Comparison of ENCODE assay signal across 23 mouse cellular contexts in genomic region chr3:52537362-52537911, GRCm38 (mm10).
A peak's percentile ranks its signal among the peaks of the same experiment; 100 is the strongest.
DNase-seq lines count a peak whose midpoint lies in the region; ATAC-seq lines count a peak whose summit lies in the region.
"Had no signal": no experiment of that assay in that cellular context is flagged by ENCODE, and none has a peak within 500 bp of the region (broad histone marks: within the 10 kb centered on the region; RNA-seq: fewer than 3 reads in every experiment).

No protein-coding gene starts in this region.

- no peak overlapping the region for H3K9ac ChIP-seq in midbrain, embryonic 11.5 days (ENCODE audit: low read length)
- H3K9ac ChIP-seq in midbrain, embryonic 14.5 days (replicated peaks; ENCODE audit: low read length): no peak overlapping the region
- H3K9ac ChIP-seq: embryonic facial prominence, embryonic 13.5 days; embryonic facial prominence, embryonic 15.5 days; forebrain, embryonic 12.5 days had no signal

- no peak overlapping the region for H3K27ac ChIP-seq in heart, embryonic 10.5 days
- H3K27ac ChIP-seq in midbrain, embryonic 11.5 days (ENCODE audit: low read depth, low read length): no peak overlapping the region
- no peak overlapping the region for H3K27ac ChIP-seq in midbrain, embryonic 14.5 days (replicated peaks; ENCODE audit: low read depth, low read length)
- H3K27ac ChIP-seq: embryonic facial prominence, embryonic 13.5 days; embryonic facial prominence, embryonic 15.5 days; forebrain, embryonic 10.5 days; forebrain, embryonic 12.5 days had no signal

- H3K36me3 ChIP-seq in heart, embryonic 10.5 days: no peaks in the 10 kb centered on the region
- H3K36me3 ChIP-seq in midbrain, embryonic 11.5 days (ENCODE audit: control insufficient read depth, insufficient read depth, low read length): no peaks in the 10 kb centered on the region
- no peaks in the 10 kb centered on the region for H3K36me3 ChIP-seq in midbrain, embryonic 14.5 days (ENCODE audit: control insufficient read depth, insufficient read depth, low read length)
- H3K36me3 ChIP-seq: embryonic facial prominence, embryonic 13.5 days; embryonic facial prominence, embryonic 15.5 days; forebrain, embryonic 10.5 days; forebrain, embryonic 12.5 days had no signal

- intact Hi-C loops in heart, postnatal 36 days (cut with DNase I): no loop called here
- intact Hi-C loops in gastrocnemius, postnatal 36 days (cut with DNase I): loop anchor here (10.0 kb wide), 1 partner anchor 273 kb away; the partner anchor contains the start of gene Foxo1

- peak; percentile 22 for DNase-seq in heart, embryonic 10.5 days (ENCODE audit: low spot score)
- DNase-seq in heart, postnatal 36 days: no peak
- DNase-seq in midbrain, embryonic 11.5 days (ENCODE audit: low spot score, missing footprints): peak; percentile 68
- DNase-seq in midbrain, embryonic 14.5 days: no peak
- no peak for DNase-seq in gastrocnemius, postnatal 36 days
- DNase-seq: adrenal gland, adult 2 months; adrenal gland, postnatal 10 days; adrenal gland, postnatal 25 days; B cell, adult 2 months; cerebellum, adult 11 months; cerebellum, adult 18-20 months; cerebellum, adult 8-10 months; cerebellum, adult 9-11 months; cerebellum, postnatal 14 days; cerebellum, postnatal 36 days; embryo, embryonic 11 days had no signal

- H3K27me3 ChIP-seq in heart, embryonic 10.5 days (ENCODE audit: insufficient read depth, poor library complexity, severe bottlenecking): no peaks in the 10 kb centered on the region
- no peaks in the 10 kb centered on the region for H3K27me3 ChIP-seq in midbrain, embryonic 11.5 days (ENCODE audit: control insufficient read depth, insufficient read depth, low read length)
- H3K27me3 ChIP-seq in midbrain, embryonic 14.5 days (ENCODE audit: control insufficient read depth, insufficient read depth, low read length): no peaks in the 10 kb centered on the region; the same call in 1 of the 2 replicates
- H3K27me3 ChIP-seq: embryonic facial prominence, embryonic 13.5 days had no signal

- 76% methylated on average over 10 of the region's 10 CpGs for WGBS in heart, embryonic 10.5 days
- WGBS in midbrain, embryonic 11.5 days: 84% methylated on average over 10 of the region's 10 CpGs
- 86% methylated on average over 10 of the region's 10 CpGs for WGBS in midbrain, embryonic 14.5 days

- ATAC-seq in midbrain, embryonic 11.5 days (ENCODE audit: low FRiP score): no peak
- ATAC-seq in midbrain, embryonic 14.5 days (ENCODE audit: low FRiP score, low TSS enrichment): no peak
- ATAC-seq: forebrain, embryonic 14.5 days; forebrain, embryonic 16.5 days had no signal

- peaks cover 17% of the 10 kb centered on the region for H3K4me1 ChIP-seq in heart, embryonic 10.5 days
- H3K4me1 ChIP-seq in midbrain, embryonic 11.5 days (ENCODE audit: control insufficient read depth, insufficient read depth, low read length): no peaks in the 10 kb centered on the region
- H3K4me1 ChIP-seq in midbrain, embryonic 14.5 days (ENCODE audit: control insufficient read depth, insufficient read depth, low read length): 0 out of 2 replicates have a peak, but pooled peaks cover 4% of the 10 kb centered on the region

- no peak overlapping the region for H3K4me2 ChIP-seq in midbrain, embryonic 11.5 days
- no peak overlapping the region for H3K4me2 ChIP-seq in midbrain, embryonic 14.5 days (ENCODE audit: low read length)
- H3K4me2 ChIP-seq: embryonic facial prominence, embryonic 13.5 days; embryonic facial prominence, embryonic 15.5 days; forebrain, embryonic 12.5 days had no signal

- H3K4me3 ChIP-seq in heart, embryonic 10.5 days: no peak overlapping the region
- no peak overlapping the region for H3K4me3 ChIP-seq in midbrain, embryonic 11.5 days (ENCODE audit: low read depth, low read length)
- no peak overlapping the region for H3K4me3 ChIP-seq in midbrain, embryonic 14.5 days (replicated peaks; ENCODE audit: low read depth, low read length)
- H3K4me3 ChIP-seq: embryonic facial prominence, embryonic 13.5 days; embryonic facial prominence, embryonic 15.5 days; erythroblast, embryonic 14.5 days; forebrain, embryonic 10.5 days; forebrain, embryonic 12.5 days had no signal

- H3K9me3 ChIP-seq in heart, embryonic 10.5 days: no peaks in the 10 kb centered on the region
- H3K9me3 ChIP-seq in midbrain, embryonic 11.5 days (ENCODE audit: control insufficient read depth, low read length): no peaks in the 10 kb centered on the region
- H3K9me3 ChIP-seq in midbrain, embryonic 14.5 days (ENCODE audit: control insufficient read depth, low read length): no peaks in the 10 kb centered on the region
- H3K9me3 ChIP-seq: embryonic facial prominence, embryonic 13.5 days; embryonic facial prominence, embryonic 15.5 days; forebrain, embryonic 10.5 days; forebrain, embryonic 12.5 days had no signal

Comparison
In these comparisons a context has a peak if more than half of its experiments do, and no peak if none do; other contexts are left out.
1. DNase-seq: peak in heart, embryonic 10.5 days (single experiment) and midbrain, embryonic 11.5 days (single experiment); none in heart, postnatal 36 days (0 of 2), midbrain, embryonic 14.5 days (single experiment) and gastrocnemius, postnatal 36 days (0 of 2).